Mouse (Mus musculus) lung, embryonic 14.5 days (tissue): ENCODE measurements around the gene Gm20388. TPM values are rescaled to one million over a fixed set of nuclear protein-coding genes. Genes with fewer than 3 reads are reported as not detected.

Source experiments
- ATAC-seq: fragments of 200-750 bp; cut with Nextera tagmentation; 2 replicates; pipeline ENCODE4 v1.8.0; 2017; ENCODE audit warnings: mild to moderate bottlenecking, moderate TSS enrichment, moderate library complexity; ENCODE audit not compliant: insufficient read depth
- DNase-seq: peaks from one replicate; pipeline ENCODE4 v3.0.0-alpha.2; 2015
- H3K27ac ChIP-seq: fragments of 300-500 bp; sonication (generic); 2 replicates; pipeline ENCODE4 v1.5.1; 2014; ENCODE audit warnings: low read depth, mild to moderate bottlenecking, moderate library complexity
- H3K27me3 ChIP-seq: fragments of 300-500 bp; sonication (generic); 2 replicates; pipeline ENCODE4 v1.6.1; 2014; ENCODE audit warnings: low read length, control low read depth; ENCODE audit not compliant: insufficient read depth
- H3K36me3 ChIP-seq: fragments of 300-500 bp; sonication (generic); 2 replicates; pipeline ENCODE4 v1.6.1; 2014; ENCODE audit warnings: control low read depth; ENCODE audit not compliant: insufficient read depth
- H3K4me1 ChIP-seq: fragments of 300-500 bp; sonication (generic); 2 replicates; pipeline ENCODE4 v1.6.1; 2014; ENCODE audit warnings: antibody characterized with exemption, control low read depth; ENCODE audit not compliant: insufficient read depth
- H3K4me2 ChIP-seq: fragments of 300-500 bp; sonication (generic); 2 replicates; pipeline ENCODE4 v1.6.1; 2014; ENCODE audit warnings: mild to moderate bottlenecking
- H3K4me3 ChIP-seq: fragments of 300-500 bp; sonication (generic); 2 replicates; pipeline ENCODE4 v1.5.1; 2014; ENCODE audit warnings: low read depth, low read length
- H3K9ac ChIP-seq: fragments of 300-500 bp; sonication (generic); 2 replicates; pipeline ENCODE4 v1.6.1; 2014
- H3K9me3 ChIP-seq: fragments of 300-500 bp; sonication (generic); 2 replicates; pipeline ENCODE4 v1.6.1; 2016; ENCODE audit warnings: low read depth, low read length, control low read depth
- CTCF ChIP-seq: IDR thresholded peaks from 2 replicates; pipeline ENCODE4 v1.5.1; 2016; ENCODE audit warnings: antibody characterized with exemption, low read depth
- WGBS: fragments of 180-500 bp; shearing (Covaris S2); extraction: QIAGEN DNeasy Blood & Tissue Kit; methylation state at CpG from one replicate; pipeline ENCODE4 v1.1.7; 2014; 5-methylcytosine and 5-hydroxymethylcytosine counted together
- polyA plus RNA-seq: library from polyadenylated mRNA; unstranded; fragments of >200 nt; fragmentation: Nextera tagmentation; extraction: Ambion mirVana; gene quantifications from 2 replicates; pipeline ENCODE4 v1.2.1, GENCODE M21; 2014

Gene Gm20388
- polyA plus RNA-seq, 1 experiment from 2014 or later = not detected

GRCm38 (mm10) chr8:120178124-120178514, 267.5 kb downstream of the Gm20388 start:
- Histone ChIP-seq H3K27me3 (no peaks in the 10 kb centered on the region; the same call in 1 of the 2 replicates), H3K4me3 (no peak overlapping the region), H3K9ac (no peak overlapping the region), H3K9me3 (no peaks in the 10 kb centered on the region), H3K4me1 (peaks cover 16% of the 10 kb centered on the region; the same call in 1 of the 2 replicates), H3K4me2 (peak overlapping the region; percentile 51; the same call in 1 of the 2 replicates), H3K27ac (no peak overlapping the region), H3K36me3 (no peaks in the 10 kb centered on the region)
- TF ChIP-seq CTCF = no peak
- ATAC-seq (no peak), DNase-seq (no peak)
- WGBS = 9% methylated on average over 10 of the region's 10 CpGs

GRCm38 (mm10) chr8:120179027-120179431, 268.4 kb downstream of the Gm20388 start:
- Histone ChIP-seq H3K9ac (no peak overlapping the region), H3K27me3 (no peaks in the 10 kb centered on the region; the same call in 1 of the 2 replicates), H3K36me3 (no peaks in the 10 kb centered on the region), H3K4me1 (peaks cover 17% of the 10 kb centered on the region; the same call in 1 of the 2 replicates), H3K27ac (no peak overlapping the region), H3K4me2 (peak overlapping the region; percentile 50), H3K4me3 (no peak overlapping the region), H3K9me3 (no peaks in the 10 kb centered on the region)
- TF ChIP-seq CTCF = peak; percentile 96
- ATAC-seq (peak; percentile 30), DNase-seq (peak; percentile 95)
- WGBS = 0% methylated on average over 10 of the region's 10 CpGs

- DNase-seq (peak; percentile 47), ATAC-seq (no peak)
- no peak for TF ChIP-seq CTCF
- Histone ChIP-seq H3K4me2 (no peak overlapping the region), H3K9ac (no peak overlapping the region), H3K9me3 (no peaks in the 10 kb centered on the region), H3K27me3 (no peaks in the 10 kb centered on the region; the same call in 1 of the 2 replicates), H3K4me3 (no peak overlapping the region), H3K4me1 (peaks cover 32% of the 10 kb centered on the region), H3K27ac (no peak overlapping the region), H3K36me3 (no peaks in the 10 kb centered on the region)
- 27% methylated on average over 7 of the region's 7 CpGs for WGBS
Observed at GRCm38 (mm10) chr8:120180445-120180970, 269.9 kb downstream of the Gm20388 start.

GRCm38 (mm10) chr8:120181274-120181673, 270.6 kb downstream of the Gm20388 start:
- no peak overlapping the region for H3K4me3 ChIP-seq
- ATAC-seq = no peak
- no peaks in the 10 kb centered on the region for H3K9me3 ChIP-seq
- DNase-seq = no peak
- no peak overlapping the region for H3K4me2 ChIP-seq
- peaks cover 40% of the 10 kb centered on the region for H3K4me1 ChIP-seq
- no peak for TF ChIP-seq CTCF
- no peak overlapping the region for H3K9ac ChIP-seq
- H3K36me3 ChIP-seq = no peaks in the 10 kb centered on the region
- H3K27ac ChIP-seq = no peak overlapping the region
- no peaks in the 10 kb centered on the region; the same call in 1 of the 2 replicates for H3K27me3 ChIP-seq
- WGBS = 75% methylated on average over 5 of the region's 5 CpGs

- Histone ChIP-seq H3K36me3 (no peaks in the 10 kb centered on the region), H3K9me3 (no peaks in the 10 kb centered on the region), H3K4me2 (no peak overlapping the region), H3K27me3 (no peaks in the 10 kb centered on the region; the same call in 1 of the 2 replicates), H3K4me3 (no peak overlapping the region), H3K9ac (no peak overlapping the region), H3K4me1 (peaks cover 42% of the 10 kb centered on the region), H3K27ac (no peak overlapping the region)
- no peak for DNase-seq
- 65% methylated on average over 4 of the region's 4 CpGs for WGBS
- ATAC-seq = no peak
- TF ChIP-seq CTCF = 0 out of 2 replicates have a peak, but pooled peaks have one; percentile 8
Observed at GRCm38 (mm10) chr8:120181861-120182414, 271.3 kb downstream of the Gm20388 start.

- H3K9ac ChIP-seq = no peak overlapping the region
- peak overlapping the region; percentile 23; the same call in 1 of the 2 replicates for H3K4me2 ChIP-seq
- H3K36me3 ChIP-seq = no peaks in the 10 kb centered on the region
- no peak overlapping the region for H3K4me3 ChIP-seq
- peak overlapping the region; percentile 63; the same call in 1 of the 2 replicates for H3K27ac ChIP-seq
- peaks cover 32% of the 10 kb centered on the region for H3K4me1 ChIP-seq
- WGBS = 12% methylated on average over 9 of the region's 9 CpGs
- DNase-seq = peak; percentile 77
- no peak for TF ChIP-seq CTCF
- ATAC-seq = peak; percentile 59
- no peaks in the 10 kb centered on the region for H3K9me3 ChIP-seq
- no peaks in the 10 kb centered on the region for H3K27me3 ChIP-seq
Observed at GRCm38 (mm10) chr8:120184366-120184765, 273.7 kb downstream of the Gm20388 start.

- DNase-seq = peak; percentile 81
Observed at GRCm38 (mm10) chr8:120184850-120185792, 274.5 kb downstream of the Gm20388 start.

More at GRCm38 (mm10) chr8:120184850-120185792, 274.5 kb downstream of the Gm20388 start:
- peak overlapping the region; percentile 31; the same call in 1 of the 2 replicates for H3K4me2 ChIP-seq
- H3K27me3 ChIP-seq = no peaks in the 10 kb centered on the region
- H3K27ac ChIP-seq = peak overlapping the region; percentile 63
- ATAC-seq = peak; percentile 23
- peaks cover 39% of the 10 kb centered on the region for H3K4me1 ChIP-seq
- H3K9ac ChIP-seq = no peak overlapping the region
- TF ChIP-seq CTCF = no peak
- H3K4me3 ChIP-seq = no peak overlapping the region
- H3K36me3 ChIP-seq = no peaks in the 10 kb centered on the region
- no peaks in the 10 kb centered on the region for H3K9me3 ChIP-seq
- WGBS = 12% methylated on average over 17 of the region's 17 CpGs
